Mouse (Mus musculus): Measurements from ENCODE around the gene Zfp628.

- TF ChIP-seq MYOG (IDR thresholded peaks at IDR 0.05; ENCODE audit: control insufficient read depth in 1 of 3, insufficient read depth in 1 of 3, insufficient read length in 2 of 3, low read depth in 2 of 3) (no peak), POLR2A (IDR thresholded peaks at IDR 0.05; ENCODE audit: insufficient read length, low read depth) (no peak), MAX (IDR thresholded peaks at IDR 0.05; ENCODE audit: low read depth) (no peak), SRF (IDR thresholded peaks at IDR 0.05; ENCODE audit: control insufficient read depth, insufficient read length, low read depth) (no peak), MYOD1 (IDR thresholded peaks at IDR 0.05; ENCODE audit: control insufficient read depth in 1 of 3, insufficient read length in 2 of 3, low read depth in 2 of 3) (no peak), E2F4 (IDR thresholded peaks at IDR 0.05; ENCODE audit: insufficient read depth) (no peak), USF1 (IDR thresholded peaks at IDR 0.05; ENCODE audit: low read depth) (no peak), TCF12 (IDR thresholded peaks at IDR 0.05; ENCODE audit: insufficient read depth, poor library complexity, severe bottlenecking) (no peak), CEBPB (IDR thresholded peaks at IDR 0.05; ENCODE audit: insufficient read depth, poor library complexity, severe bottlenecking) (no peak), POLR2AphosphoS2 (IDR thresholded peaks at IDR 0.05; ENCODE audit: insufficient read length, low read depth) (no peak)
Measured at GRCm38 (mm10) chr7:4899649-4900522, 15.1 kb upstream of the Zfp628 start.

Data from myocyte (in vitro differentiated cells).